Mouse (Mus musculus): Measurements from ENCODE around the gene Ninj2. TPM values are rescaled to one million over a fixed set of nuclear protein-coding genes. Genes with fewer than 3 reads are reported as not detected.

The Ninj2 gene
- total RNA-seq, 2 experiments from 2014 or later: 0.66 to 1.7 TPM

DNA sequence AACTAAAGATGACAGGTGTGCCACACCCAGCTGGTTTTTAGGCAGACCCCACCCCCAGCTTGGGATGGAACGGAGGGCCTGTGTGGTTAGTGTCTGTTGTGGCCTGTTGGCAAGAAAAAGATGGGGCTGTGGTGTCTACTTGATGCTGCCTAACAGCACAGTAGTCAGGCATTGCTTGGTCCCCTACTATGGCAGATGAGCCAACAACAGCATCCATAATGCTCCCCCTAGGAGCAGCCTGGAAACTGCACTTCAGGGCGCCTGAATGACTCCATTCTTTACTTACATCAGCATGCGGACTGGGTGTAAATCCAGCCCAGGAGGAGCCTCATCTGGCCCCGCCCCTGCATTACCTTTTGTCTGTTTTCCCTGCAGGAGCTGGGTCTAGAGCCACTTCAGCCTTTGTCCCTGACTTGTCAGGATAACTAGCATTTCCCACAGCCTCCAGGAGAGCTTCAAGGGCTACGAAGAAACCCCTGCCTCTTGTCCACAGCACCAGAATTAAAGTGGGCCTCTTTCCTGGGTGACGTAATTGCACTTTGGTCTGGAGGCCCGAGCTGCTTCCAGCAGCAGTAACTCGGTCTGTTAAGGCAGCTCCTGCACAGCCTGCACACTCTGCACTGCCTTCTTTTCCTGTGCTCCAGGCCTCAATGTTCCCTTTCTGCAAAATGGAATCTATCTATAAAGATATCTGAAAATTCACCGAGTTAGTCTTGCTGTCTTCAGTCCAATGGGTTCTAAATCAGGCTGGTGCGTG is 106.7 kb downstream of the Ninj2 start:
- DNase-seq: no peak

DNA sequence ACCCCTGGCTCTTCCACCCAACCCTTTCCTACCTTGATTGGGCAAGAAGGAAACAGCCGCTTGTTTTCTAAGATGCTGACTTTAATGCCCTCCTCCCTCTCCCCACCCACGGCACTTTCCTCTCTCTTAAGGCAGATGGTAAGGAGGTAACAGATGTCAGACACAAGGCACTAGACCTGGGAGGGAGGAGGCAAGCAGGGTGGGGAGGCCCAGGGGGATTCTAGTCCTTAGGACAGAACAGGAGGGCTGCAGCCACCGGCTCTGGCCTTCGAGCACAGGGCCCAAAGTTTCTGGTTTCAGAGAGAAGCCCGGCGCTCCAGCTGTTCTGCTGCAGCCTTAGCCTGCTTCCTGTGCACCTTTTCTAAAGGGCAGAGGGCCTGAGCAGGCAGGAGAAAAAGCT is 108.8 kb downstream of the Ninj2 start:
- DNase-seq: no peak

DNA sequence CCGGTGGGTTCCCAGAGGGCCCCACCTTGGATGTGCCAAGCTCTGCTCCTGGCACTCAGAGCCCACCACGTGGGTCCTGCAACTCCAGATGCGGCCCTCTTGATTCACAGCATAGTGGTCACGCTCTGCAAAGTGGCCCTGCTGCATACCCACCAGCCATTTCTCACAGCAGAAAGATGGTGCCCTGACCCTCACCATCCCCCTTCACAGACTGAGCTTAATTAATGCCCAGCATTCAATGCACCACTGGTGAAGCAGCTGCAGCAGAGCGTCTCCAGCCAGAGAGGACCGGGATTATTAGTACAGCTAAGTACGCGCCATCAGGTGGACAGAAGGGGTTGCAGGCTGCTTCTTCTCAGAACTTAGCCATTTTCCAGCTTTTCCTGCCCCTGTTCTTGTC is 109.3 kb downstream of the Ninj2 start:
- no peak for DNase-seq

DNA sequence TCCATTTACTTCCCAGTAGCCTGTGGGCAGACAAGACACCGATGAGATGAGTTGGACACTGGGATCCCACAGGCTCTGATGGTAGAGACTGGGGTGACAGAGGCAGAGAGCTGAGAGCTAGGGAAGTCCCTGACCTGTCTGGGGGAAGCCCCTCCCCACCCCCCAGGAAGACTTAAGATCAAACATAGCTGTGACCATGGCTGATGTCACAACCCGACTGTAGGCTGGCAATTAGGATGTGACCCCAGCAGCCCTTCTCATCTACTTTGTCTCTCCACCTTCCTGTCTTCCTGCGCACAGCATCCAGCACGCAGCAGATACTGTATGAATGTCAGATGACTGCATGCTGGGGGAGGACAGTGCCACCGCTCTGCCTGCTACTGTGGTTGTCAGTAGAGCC is 113.4 kb downstream of the Ninj2 start:
- no peak for DNase-seq

DNA sequence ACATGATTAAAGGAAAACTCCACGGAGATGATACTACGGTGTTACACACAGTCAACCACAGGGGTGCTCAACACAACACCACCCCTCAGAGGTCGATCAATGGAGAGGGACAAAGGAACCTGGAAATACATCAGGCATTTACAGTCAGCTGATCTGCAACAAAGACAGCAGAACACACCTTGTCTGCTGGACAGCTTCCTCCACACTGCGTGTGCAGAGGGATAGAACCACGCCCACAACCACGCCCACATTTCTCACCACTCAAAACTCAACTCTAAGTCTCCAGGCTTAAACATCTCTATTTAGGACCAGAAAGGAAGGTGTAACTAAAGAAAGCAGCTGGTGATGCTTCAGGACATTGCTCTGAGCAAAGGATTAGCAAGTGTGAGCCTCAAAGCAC is 118.4 kb downstream of the Ninj2 start:
- DNase-seq: no peak

DNA sequence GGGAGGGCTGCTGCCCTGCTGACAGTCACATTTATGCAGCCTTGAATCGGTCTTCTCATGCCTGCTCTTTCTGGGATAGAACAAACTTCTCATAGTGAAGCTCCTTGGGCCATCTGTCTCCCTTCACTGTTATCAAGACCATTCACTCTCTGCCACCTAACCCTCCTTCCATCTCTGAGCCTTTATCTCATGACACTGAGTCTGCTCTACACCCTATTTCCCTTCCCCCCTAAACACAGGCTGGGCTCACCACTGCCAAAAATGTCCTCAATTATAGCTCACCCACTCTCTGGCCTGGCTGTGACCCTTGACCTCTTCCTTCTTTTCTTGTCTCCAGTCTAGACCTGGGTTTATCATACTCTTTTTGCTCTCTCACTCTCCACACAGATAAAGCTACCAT is 123.6 kb downstream of the Ninj2 start:
- no peak for DNase-seq

DNA sequence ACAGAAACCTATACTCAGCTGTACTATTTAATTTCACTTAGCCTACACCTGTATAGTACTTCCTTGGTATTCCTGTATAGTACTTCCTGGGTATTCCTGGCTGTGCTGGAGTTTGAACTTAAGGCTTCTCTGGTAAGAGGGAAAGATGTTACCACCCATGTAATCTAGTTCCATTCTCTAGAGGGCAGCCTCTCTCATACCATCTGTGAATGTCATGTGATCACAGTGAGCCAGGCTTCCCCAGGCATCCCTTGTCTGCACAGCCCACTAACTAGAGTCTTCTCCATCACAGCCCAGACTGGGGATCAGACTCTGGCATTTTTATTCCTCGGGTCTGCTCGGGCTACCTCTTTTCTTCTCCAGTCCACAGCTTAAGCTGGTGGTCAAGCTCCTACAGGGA is 126.1 kb downstream of the Ninj2 start:
- no peak for DNase-seq

DNA sequence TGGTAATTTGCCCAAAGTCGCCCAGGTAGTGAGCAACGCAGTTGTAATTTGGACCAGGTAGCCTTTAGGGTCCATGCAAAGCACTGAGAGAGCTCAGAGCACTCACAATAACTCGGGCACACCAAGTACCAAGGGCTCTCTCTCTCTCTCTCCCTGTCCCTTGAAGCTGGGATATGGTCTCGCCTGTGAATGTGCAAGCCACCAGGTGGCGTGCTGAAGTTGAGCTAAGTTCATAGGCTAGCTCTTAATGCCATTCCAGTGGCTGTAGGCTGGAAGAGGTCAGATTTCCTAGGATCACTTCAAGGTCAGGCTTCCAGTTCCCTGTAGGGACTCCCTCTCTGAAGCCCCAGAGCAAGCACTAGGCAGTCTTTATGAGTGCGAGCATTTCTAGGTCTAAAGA is 129.5 kb downstream of the Ninj2 start:
- DNase-seq: peak; percentile 33 to 48

DNA sequence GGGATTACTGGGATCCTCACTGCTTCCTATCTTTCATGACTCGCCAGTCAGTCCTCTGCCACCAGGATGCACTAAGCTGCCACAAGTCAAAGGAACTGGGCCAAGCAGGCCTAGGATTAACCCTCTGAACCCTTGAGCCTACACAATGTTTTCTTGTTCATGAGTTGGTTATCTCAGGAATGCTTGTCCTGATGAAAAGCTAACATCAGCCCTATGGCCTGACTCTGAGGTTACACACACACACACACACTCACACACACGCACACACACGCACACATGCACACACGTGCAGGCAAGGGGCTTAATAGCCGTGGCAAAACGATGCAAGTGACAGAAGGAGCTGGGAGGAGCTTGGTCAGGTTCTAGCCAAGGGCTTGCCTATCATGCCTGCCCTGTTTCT is 132.2 kb downstream of the Ninj2 start:
- DNase-seq: no peak

DNA sequence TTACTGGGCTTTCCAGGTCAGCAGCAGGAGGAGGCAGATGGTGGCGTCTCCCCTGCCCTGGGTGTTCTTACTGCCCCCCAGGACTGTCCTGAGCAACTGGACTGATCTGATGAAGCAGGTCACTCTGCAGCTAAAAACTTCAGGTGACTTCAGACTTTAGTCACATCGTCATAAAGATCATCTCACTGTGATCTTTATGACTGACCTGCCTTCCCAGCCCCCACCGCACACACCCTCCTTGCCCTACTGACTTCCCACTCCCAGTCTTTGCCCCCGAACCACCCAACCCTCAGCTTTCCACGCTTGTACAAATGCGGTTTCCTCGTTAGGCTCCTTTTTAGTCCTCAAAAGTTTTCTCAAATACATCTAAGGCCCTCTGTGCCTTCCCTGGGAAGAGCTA is 133.9 kb downstream of the Ninj2 start:
- no peak for DNase-seq

DNA sequence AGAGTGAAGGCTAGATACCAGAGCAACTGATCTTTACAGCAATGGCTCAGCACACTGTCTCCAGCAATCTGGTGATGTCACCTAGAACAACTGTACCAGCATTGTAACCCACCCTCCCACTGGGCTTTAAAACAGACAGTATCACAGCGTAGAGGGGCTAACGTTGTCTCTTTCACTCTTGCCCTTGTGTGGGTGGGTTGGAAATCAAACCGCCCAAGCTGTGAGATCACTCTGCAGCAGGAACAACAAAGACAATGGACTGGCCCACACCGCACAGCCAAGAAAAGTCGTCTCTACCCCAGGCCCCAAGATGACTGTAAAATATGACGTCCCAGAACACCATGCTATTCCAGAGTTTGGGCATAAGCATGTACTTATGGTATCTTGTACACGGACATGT is 136.7 kb downstream of the Ninj2 start:
- no peak for DNase-seq

DNA sequence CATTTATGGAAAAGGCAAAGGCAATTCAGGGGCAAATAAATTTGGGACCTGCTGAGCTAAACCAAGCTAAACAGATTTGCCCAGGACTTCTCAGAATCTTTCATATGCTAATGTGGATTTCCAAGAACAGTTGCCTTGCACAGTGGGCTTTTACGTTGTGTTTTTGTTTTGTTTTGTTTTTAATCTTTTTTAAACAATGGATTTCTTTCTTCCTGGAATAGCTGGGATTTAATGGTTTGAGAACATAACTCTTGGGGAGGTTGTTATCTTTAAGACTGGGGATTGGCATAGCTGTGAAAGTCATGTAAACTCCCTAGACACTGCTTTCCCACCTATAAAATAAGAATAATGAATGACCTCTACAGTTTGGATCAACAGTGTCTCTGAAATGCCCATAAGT is 137.3 kb downstream of the Ninj2 start:
- DNase-seq: no peak

DNA sequence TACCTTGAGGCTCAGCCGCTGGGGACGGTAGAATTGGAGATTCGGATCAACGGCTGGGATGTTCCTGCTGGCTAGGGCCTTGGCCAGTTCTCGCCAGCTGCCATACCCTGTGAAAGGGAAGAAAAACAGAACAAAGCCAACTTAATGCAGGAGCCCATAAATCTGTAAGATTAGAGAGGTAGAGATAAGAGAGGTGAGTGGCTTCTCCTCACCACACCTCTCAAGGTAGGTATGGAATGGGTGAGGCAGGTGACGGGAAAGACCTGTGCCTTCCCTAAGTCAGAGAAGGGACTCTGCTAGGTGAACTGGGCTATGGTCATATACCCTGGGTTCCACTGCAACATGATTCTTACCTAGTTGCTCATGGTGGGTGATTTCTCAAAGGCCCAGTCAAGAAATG is 139.7 kb downstream of the Ninj2 start:
- no peak for DNase-seq

DNA sequence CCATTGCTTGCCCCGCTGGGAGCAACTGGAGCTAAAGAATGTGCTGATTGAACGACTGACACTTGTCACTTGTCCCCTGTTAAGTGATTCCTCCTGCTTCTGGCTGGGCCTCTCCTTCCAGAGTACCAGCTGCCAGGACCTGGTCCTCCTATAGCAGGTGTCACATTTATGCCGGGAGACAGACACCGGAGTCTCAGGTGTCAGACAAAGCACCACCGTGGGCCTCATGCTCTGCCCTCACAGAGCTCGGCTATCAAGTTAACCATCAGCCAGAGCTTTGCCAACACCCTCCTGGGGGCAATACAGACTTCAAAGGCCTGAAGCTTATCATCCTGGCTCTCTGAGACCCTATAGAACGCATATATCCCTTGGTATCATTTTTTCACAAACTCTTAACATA is 142.7 kb downstream of the Ninj2 start:
- DNase-seq: no peak

DNA sequence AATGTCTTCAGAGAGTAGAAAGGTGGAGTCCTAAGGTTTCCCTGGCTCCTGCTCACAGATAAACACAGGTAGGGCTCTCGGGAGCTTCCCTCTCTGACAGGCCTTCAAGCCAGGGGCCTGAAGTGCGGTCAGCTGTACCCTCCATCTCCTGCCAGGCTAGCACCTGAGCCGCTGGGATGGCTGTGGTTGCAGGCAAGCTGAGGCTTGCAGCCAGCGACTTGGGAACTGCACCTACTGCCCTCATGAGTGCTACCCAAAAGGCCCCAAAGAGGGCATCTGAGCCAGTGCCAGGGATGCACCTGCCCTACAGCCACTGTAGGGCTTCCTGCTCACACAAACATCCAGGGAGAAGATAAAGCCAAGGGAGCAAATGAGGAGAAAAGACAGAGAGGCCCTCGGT is 147.3 kb downstream of the Ninj2 start:
- DNase-seq: no peak

DNA sequence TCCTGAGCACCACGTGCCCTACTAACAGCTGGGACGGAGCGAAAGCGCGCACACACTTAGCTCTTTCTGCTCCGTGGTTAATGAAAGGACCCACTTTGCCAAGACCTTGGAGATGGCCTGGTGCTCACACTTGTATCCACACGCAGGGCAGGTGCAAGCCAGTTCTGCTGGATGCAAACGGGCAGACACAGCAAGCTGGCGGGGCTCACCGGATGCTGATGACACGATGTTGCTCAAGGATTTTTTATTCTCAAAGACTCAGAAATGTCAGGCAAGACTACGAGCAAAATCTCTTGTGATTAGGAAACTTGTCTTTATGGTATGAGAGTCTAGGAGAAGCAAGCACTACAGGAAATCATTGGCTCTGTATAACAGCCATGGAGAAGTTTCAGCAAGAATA is 148.3 kb downstream of the Ninj2 start:
- DNase-seq: no peak

DNA sequence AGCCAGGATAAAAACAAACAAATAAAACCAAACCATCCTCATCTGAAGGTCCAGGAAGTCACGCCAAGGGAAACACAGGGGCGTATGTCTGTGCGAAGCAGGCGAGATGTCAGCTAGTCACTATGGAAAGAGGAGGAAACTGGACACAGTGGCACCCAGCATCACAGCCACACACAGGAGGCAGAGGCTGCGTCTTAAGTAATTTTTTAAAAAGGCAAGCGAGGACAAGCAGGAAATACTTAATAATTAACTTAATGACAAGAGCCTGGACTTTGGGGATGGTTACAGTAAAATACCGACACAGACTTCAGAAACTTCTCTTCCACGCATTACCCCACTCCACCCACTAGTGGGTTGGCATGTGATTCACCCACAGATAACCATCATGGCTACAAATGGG is 149.4 kb downstream of the Ninj2 start:
- no peak for DNase-seq

DNA sequence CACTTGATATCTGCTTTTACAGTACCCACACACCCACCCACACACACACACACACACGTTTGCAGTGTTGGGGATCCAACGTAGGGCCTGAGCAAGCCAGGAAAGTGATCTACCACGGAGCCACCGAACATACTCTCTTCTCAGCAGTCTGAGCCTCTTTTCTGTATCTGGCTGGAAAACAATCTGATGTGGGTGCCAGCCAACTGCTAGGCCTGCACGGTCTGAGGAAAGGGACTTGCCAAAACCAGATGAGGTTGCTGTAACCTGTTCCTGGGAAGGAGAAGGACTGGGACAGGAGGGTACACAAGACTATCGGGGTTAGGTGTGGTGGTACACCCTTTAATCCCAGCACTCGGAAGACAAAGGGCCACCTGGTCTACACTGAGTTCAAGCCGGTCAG is 150.1 kb downstream of the Ninj2 start:
- no peak for DNase-seq

DNA sequence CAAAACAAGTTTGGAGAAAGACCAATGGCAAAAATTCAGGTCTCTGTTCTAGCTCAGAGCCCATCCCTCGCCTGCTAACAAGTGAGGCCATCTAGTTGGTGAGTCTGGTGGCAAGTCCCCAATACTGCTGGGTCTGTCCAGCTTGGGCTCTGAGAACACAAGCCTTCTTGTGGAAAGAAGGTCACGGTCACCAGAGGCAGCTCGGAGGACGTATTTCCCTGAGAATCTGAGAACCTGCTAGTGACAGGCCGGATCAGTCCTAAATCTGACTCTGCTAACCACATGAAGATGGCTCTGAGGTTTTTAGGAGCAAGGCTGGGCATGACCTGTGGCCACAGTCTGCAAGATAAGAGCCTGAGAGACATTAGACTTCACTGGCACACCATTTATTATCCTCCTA is 153.5 kb downstream of the Ninj2 start:
- DNase-seq: no peak

DNA sequence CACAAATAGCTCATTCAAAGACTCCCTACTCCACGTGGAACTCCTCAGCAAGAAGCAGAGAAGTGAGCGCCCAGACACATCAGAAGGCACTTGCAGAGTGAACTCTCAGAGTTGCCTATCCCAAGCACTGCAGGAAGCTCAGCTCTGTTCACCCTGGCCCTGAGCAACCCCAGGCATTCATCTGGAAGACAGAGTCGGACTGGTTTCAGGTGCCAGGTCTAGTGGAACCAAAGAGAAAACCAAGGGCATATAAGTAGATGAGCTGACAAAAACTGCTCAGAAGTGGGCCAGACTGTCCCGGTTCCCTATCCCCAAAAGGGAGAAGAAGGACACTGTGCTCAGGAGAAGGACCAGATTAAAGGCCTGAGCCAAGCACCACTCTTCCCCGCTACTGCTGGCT is 156.7 kb downstream of the Ninj2 start:
- no peak for DNase-seq

Other genes starting within 250 kb of the Ninj2 start
- gene Erc1, start 245.2 kb upstream of the Ninj2 start, total RNA-seq (2021): 10 to 100 TPM; 56.7 to 62.8 TPM
- 10 to 100 TPM; 37.3 to 37.7 TPM for gene Rad52, start 190.7 kb upstream of the Ninj2 start, total RNA-seq (2021)
- 100 to 1,000 TPM; 181 to 211 TPM for gene Wnk1, start 54.7 kb upstream of the Ninj2 start, total RNA-seq (2021)
- gene D330020A13Rik, start 201.0 kb downstream of the Ninj2 start, total RNA-seq (2021): not detected
- gene B4galnt3, start 201.2 kb downstream of the Ninj2 start, total RNA-seq (2021): under 1 TPM; 0.40 to 0.51 TPM

Measured in layer of hippocampus, postnatal 36 days (tissue).